Mouse (Mus musculus): ENCODE measurements around the gene Gzmb. TPM values are rescaled to one million over a fixed set of nuclear protein-coding genes. Genes with fewer than 3 reads are reported as not detected.

The Gzmb gene
- total RNA-seq, 2 experiments from 2014 or later = not detected

Other genes with a start within 250 kb of the Gzmb start
- gene Mcpt1, start 244.3 kb downstream of the Gzmb start, total RNA-seq (2021) = not detected
- gene Mcpt9, start 231.8 kb downstream of the Gzmb start, total RNA-seq (2021) = not detected
- gene Mcpt2, start 220.2 kb downstream of the Gzmb start, total RNA-seq (2021) = not detected
- gene Mcpt4, start 199.9 kb downstream of the Gzmb start, total RNA-seq (2021) = 1 to 10 TPM; 2.7 to 5.8 TPM
- not detected for gene Mcpt8, start 177.0 kb downstream of the Gzmb start, total RNA-seq (2021)
- gene Ctsg, start 159.7 kb downstream of the Gzmb start, total RNA-seq (2021) = not detected
- not detected for gene Gzme, start 141.6 kb downstream of the Gzmb start, total RNA-seq (2021)
- gene Gzmd, start 129.7 kb downstream of the Gzmb start, total RNA-seq (2021) = not detected
- gene Gzmg, start 102.7 kb downstream of the Gzmb start, total RNA-seq (2021) = not detected
- not detected for gene Gzmn, start 87.7 kb downstream of the Gzmb start, total RNA-seq (2021)
- not detected for gene Gzmf, start 50.8 kb downstream of the Gzmb start, total RNA-seq (2021)
- not detected for gene Gzmc, start 27.6 kb downstream of the Gzmb start, total RNA-seq (2021)
- gene Atp12a, start 102.8 kb upstream of the Gzmb start, total RNA-seq (2021) = not detected
- not detected for gene Rnf17, start 140.3 kb upstream of the Gzmb start, total RNA-seq (2021)